Mouse (Mus musculus): ENCODE data around the gene Trmt11.
"Not testable (repeated sequence)": the region's sequence is repeated elsewhere in the genome, so short reads cannot be mapped to it uniquely, and the experiment has no call there.

The Trmt11 gene

GRCm38 (mm10) chr10:30600542-30600966, at the start of gene Trmt11:
TSS of gene Trmt11 (minus strand) at chr10:30600749.
- peak; percentile 88 for DNase-seq (ENCODE audit: low spot score)

- no peak for DNase-seq (ENCODE audit: low spot score)
These were observed 47.1 kb upstream of the Trmt11 start for GRCm38 (mm10) chr10:30647681-30648080.

- no peak for DNase-seq (ENCODE audit: low spot score)
These were observed 37.7 kb upstream of the Trmt11 start for GRCm38 (mm10) chr10:30638216-30638615.

- not testable (repeated sequence) for DNase-seq (ENCODE audit: low spot score)
These were observed 36.1 kb upstream of the Trmt11 start for GRCm38 (mm10) chr10:30636474-30637154.

GRCm38 (mm10) chr10:30632718-30633117, 32.2 kb upstream of the Trmt11 start:
- no peak for DNase-seq (ENCODE audit: low spot score)

GRCm38 (mm10) chr10:30629977-30630376, 29.4 kb upstream of the Trmt11 start:
- no peak for DNase-seq (ENCODE audit: low spot score)

- no peak for DNase-seq (ENCODE audit: low spot score)
These were observed 29.0 kb upstream of the Trmt11 start, which contains the start of gene Hint3 for GRCm38 (mm10) chr10:30629513-30629912. TSS of gene Hint3 (minus strand) at chr10:30629632.

- DNase-seq (ENCODE audit: low spot score) = not testable (repeated sequence)
These were observed 27.9 kb upstream of the Trmt11 start for GRCm38 (mm10) chr10:30628444-30628843.

GRCm38 (mm10) chr10:30627548-30627947, 27.0 kb upstream of the Trmt11 start:
- DNase-seq (ENCODE audit: low spot score) = no peak

- DNase-seq (ENCODE audit: low spot score) = no peak
These were observed 23.8 kb upstream of the Trmt11 start for GRCm38 (mm10) chr10:30624161-30625019.

- no peak for DNase-seq (ENCODE audit: low spot score)
These were observed 22.4 kb upstream of the Trmt11 start for GRCm38 (mm10) chr10:30622928-30623327.

- no peak for DNase-seq (ENCODE audit: low spot score)
These were observed 18.3 kb upstream of the Trmt11 start for GRCm38 (mm10) chr10:30618918-30619210.

GRCm38 (mm10) chr10:30618091-30618917, 17.8 kb upstream of the Trmt11 start:
- peak; percentile 98 for DNase-seq (ENCODE audit: low spot score)

GRCm38 (mm10) chr10:30613039-30613438, 12.5 kb upstream of the Trmt11 start:
- DNase-seq (ENCODE audit: low spot score) = no peak

GRCm38 (mm10) chr10:30609614-30610013, 9.1 kb upstream of the Trmt11 start:
- no peak for DNase-seq (ENCODE audit: low spot score)

GRCm38 (mm10) chr10:30608109-30608508, 7.6 kb upstream of the Trmt11 start:
- no peak for DNase-seq (ENCODE audit: low spot score)

GRCm38 (mm10) chr10:30600094-30600534, 435 bp downstream of the Trmt11 start:
- peak; percentile 60 for DNase-seq (ENCODE audit: low spot score)

GRCm38 (mm10) chr10:30587037-30587436, 13.5 kb downstream of the Trmt11 start:
- no peak for DNase-seq (ENCODE audit: low spot score)

- no peak for DNase-seq (ENCODE audit: low spot score)
These were observed 14.9 kb downstream of the Trmt11 start for GRCm38 (mm10) chr10:30585691-30586090.

- no peak for DNase-seq (ENCODE audit: low spot score)
These were observed 22.8 kb downstream of the Trmt11 start for GRCm38 (mm10) chr10:30577670-30578280.

- no peak for DNase-seq (ENCODE audit: low spot score)
These were observed 34.2 kb downstream of the Trmt11 start for GRCm38 (mm10) chr10:30566364-30566763.

GRCm38 (mm10) chr10:30564651-30565050, 35.9 kb downstream of the Trmt11 start:
- DNase-seq (ENCODE audit: low spot score) = no peak

All from testis, postnatal 14 days (tissue).